8 mouse cellular contexts compared by ENCODE assay signal in the genomic region with DNA sequence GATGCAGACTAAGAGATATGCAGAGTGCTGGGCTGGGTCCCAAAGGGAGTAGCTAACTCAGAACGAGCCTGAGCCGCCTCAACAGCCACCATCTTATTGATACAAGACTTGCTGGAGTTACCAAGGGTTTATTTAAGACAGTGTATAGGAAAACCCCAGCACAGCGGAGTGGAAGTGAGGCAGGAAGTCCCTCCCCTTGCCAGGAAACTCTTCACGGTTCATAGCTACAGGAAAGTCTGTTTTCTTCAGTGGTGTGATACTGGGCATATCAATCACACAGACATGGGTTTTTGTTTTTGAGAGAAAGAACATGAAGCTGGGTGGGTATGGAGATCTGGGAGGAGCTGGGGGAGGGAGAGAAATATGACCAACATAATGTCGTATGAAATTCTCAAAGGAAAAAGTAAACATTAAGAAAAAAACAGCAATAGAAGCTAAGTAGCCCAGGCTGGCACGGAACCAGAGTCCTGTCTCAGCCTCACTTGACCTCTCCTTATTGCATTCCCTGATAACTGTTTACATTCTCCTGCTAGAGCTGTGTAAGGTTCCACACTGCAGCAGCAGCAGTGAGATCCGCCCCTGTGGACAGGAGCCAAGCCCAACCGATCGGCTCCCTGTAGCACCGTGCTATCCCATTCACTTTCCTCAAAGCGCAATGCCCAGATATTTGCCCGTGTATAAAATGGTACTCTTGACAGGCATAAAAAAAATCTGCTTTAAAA.
A peak's percentile ranks its signal among the peaks of the same experiment; 100 is the strongest.
DNase-seq lines count a peak whose midpoint lies in the region; ATAC-seq and TF ChIP-seq lines count a peak whose summit lies in the region.

No protein-coding gene starts in this region.

- intact Hi-C loops in heart, postnatal 25 days (cut with DNase I): no loop called here

- peak overlapping the region; percentile 48 for H3K4me2 ChIP-seq in heart, embryonic 15.5 days
- peak overlapping the region; percentile 46 for H3K4me2 ChIP-seq in kidney, embryonic 16.5 days (replicated peaks; ENCODE audit: low read depth, low read length)

- peak; percentile 50 for ATAC-seq in heart, embryonic 15.5 days (replicated peaks; ENCODE audit: insufficient number of reproducible peaks, insufficient read depth, low FRiP score, low read depth)
- peak; percentile 53 for ATAC-seq in kidney, embryonic 16.5 days (ENCODE audit: low FRiP score, low TSS enrichment)

- peak overlapping the region; percentile 39; the same call in 1 of the 2 replicates for H3K27ac ChIP-seq in bone marrow, adult 2 months (ENCODE audit: control insufficient read depth, insufficient read depth, low read depth, low read length, poor library complexity)
- peak overlapping the region; percentile 93 for H3K27ac ChIP-seq in heart, embryonic 15.5 days
- peak overlapping the region; percentile 91 for H3K27ac ChIP-seq in kidney, embryonic 16.5 days (ENCODE audit: low read length)

- no peaks in the 10 kb centered on the region for H3K9me3 ChIP-seq in heart, embryonic 15.5 days (replicated peaks)
- H3K9me3 ChIP-seq in kidney, embryonic 16.5 days (ENCODE audit: low read length): no peaks in the 10 kb centered on the region

- no peak overlapping the region for H3K9ac ChIP-seq in heart, embryonic 15.5 days
- H3K9ac ChIP-seq in kidney, embryonic 16.5 days (replicated peaks; ENCODE audit: low read length): peak overlapping the region; percentile 42; the same call in 1 of the 2 replicates

- no peaks in the 10 kb centered on the region for H3K27me3 ChIP-seq in heart, embryonic 15.5 days
- H3K27me3 ChIP-seq in kidney, embryonic 16.5 days (ENCODE audit: insufficient read depth, low read length): no peaks in the 10 kb centered on the region

- TF ChIP-seq POLR2A in bone marrow, adult 2 months (IDR thresholded peaks at IDR 0.05; ENCODE audit: borderline replicate concordance, control insufficient read depth, low read depth, low read length): no peak

- H3K4me3 ChIP-seq in bone marrow, adult 2 months (replicated peaks; ENCODE audit: control insufficient read depth, low read depth, low read length): no peak overlapping the region
- peak overlapping the region; percentile 8 for H3K4me3 ChIP-seq in heart, embryonic 15.5 days
- peak overlapping the region; percentile 19 for H3K4me3 ChIP-seq in kidney, embryonic 16.5 days (ENCODE audit: low read length)

- no peaks in the 10 kb centered on the region for H3K36me3 ChIP-seq in heart, embryonic 15.5 days
- H3K36me3 ChIP-seq in kidney, embryonic 16.5 days (ENCODE audit: insufficient read depth, low read length): no peaks in the 10 kb centered on the region

- DNase-seq in heart, adult 11 months: peak; percentile 94
- no peak for DNase-seq in heart, postnatal 25 days (ENCODE audit: low spot score)
- DNase-seq in lung, postnatal 25 days (ENCODE audit: low spot score): peak; percentile 77
- peak; percentile 50 for DNase-seq in thymus, postnatal 14 days
- no peak for DNase-seq in left cerebral cortex, adult 11 months (ENCODE audit: low spot score)

- TF ChIP-seq CTCF in bone marrow, adult 2 months (IDR thresholded peaks at IDR 0.05; ENCODE audit: control insufficient read depth, insufficient read depth, low read length): no peak

- WGBS in bone marrow, adult 2 months: 13% methylated on average over 12 of the region's 12 CpGs
- 23% methylated on average over 12 of the region's 12 CpGs for WGBS in heart, embryonic 15.5 days
- 28% methylated on average over 12 of the region's 12 CpGs for whole genome bisulfite sequencing in kidney, embryonic 16.5 days

- H3K4me1 ChIP-seq in bone marrow, adult 2 months (ENCODE audit: control insufficient read depth, insufficient read depth, low read length): peaks cover 4% of the 10 kb centered on the region
- H3K4me1 ChIP-seq in heart, embryonic 15.5 days (replicated peaks): peaks cover 93% of the 10 kb centered on the region
- peaks cover 95% of the 10 kb centered on the region for H3K4me1 ChIP-seq in kidney, embryonic 16.5 days (ENCODE audit: insufficient read depth, low read length)

Comparison
In these comparisons a context has a peak if more than half of its experiments do, and no peak if none do; other contexts are left out.
1. DNase-seq: peak in heart, adult 11 months (single experiment), lung, postnatal 25 days (single experiment) and thymus, postnatal 14 days (single experiment); none in heart, postnatal 25 days (single experiment) and left cerebral cortex, adult 11 months (single experiment).
2. H3K27ac ChIP-seq: peak in every context shown above with its lines; median percentile 93 in heart, embryonic 15.5 days; 91 in kidney, embryonic 16.5 days; 39 in bone marrow, adult 2 months.